Mouse (Mus musculus): ENCODE measurements at regions not wholly inside any gene's neighbourhood (a gene's known extent, or its start where the extent isn't known, plus 50 kb on each side); places are given as distances from the start of the nearest gene placed in this dataset.

GRCm38 (mm10) chr3:47051563-47051962 is 603.5 kb upstream of the Pabpc4l start:
- no peak for TF ChIP-seq HCFC1 (IDR thresholded peaks at IDR 0.05; ENCODE audit: borderline replicate concordance, insufficient read depth, low read length)
- TF ChIP-seq ZNF384 (IDR thresholded peaks at IDR 0.05; ENCODE audit: low read depth, low read length): no peak
